ENCODE assay signal across 8 mouse cellular contexts in genomic region chr1:128243627-128243995, GRCm38 (mm10). TPM values are rescaled to one million over a fixed set of nuclear protein-coding genes. Genes with fewer than 3 reads are reported as not detected.
DNase-seq lines count a peak whose midpoint lies in the region; ATAC-seq and TF ChIP-seq lines count a peak whose summit lies in the region.

TSS of gene Ubxn4 (plus strand) at chr1:128243964.

- intact Hi-C loops in heart, adult 2 months (cut with DNase I) = loop anchor here (5.0 kb wide), 2 partner anchors 141 to 466 kb away; partner anchors contain the start of genes R3hdm1 and Zranb3

- no peak for TF ChIP-seq EP300 in heart, adult 2 months (IDR thresholded peaks at IDR 0.05; ENCODE audit: insufficient read depth, low read depth, low read length)

- no peaks in the 10 kb centered on the region for H3K27me3 ChIP-seq in heart, adult 2 months (ENCODE audit: control insufficient read depth, insufficient read depth, low read length)
- no peaks in the 10 kb centered on the region for H3K27me3 ChIP-seq in G1E (ENCODE audit: insufficient read depth, low read length)
- H3K27me3 ChIP-seq in forebrain, embryonic 13.5 days = no peaks in the 10 kb centered on the region
- no peaks in the 10 kb centered on the region for H3K27me3 ChIP-seq in hindbrain, embryonic 10.5 days (ENCODE audit: insufficient read depth, poor library complexity, severe bottlenecking)
- H3K27me3 ChIP-seq in limb, embryonic 14.5 days (ENCODE audit: control insufficient read depth, insufficient read depth, low read length) = no peaks in the 10 kb centered on the region
- H3K27me3 ChIP-seq in small intestine, adult 2 months (ENCODE audit: control insufficient read depth, insufficient read depth, low read length) = no peaks in the 10 kb centered on the region

- ATAC-seq in G1E (ENCODE audit: extremely low read depth, insufficient number of reproducible peaks, low FRiP score, poor library complexity, severe bottlenecking) = no peak
- ATAC-seq in forebrain, embryonic 13.5 days = peak; percentile 59
- 0 out of 2 replicates have a peak, but pooled peaks have one; percentile 12 for ATAC-seq in limb, embryonic 14.5 days (ENCODE audit: low FRiP score, low read depth)

- DNase-seq in heart, adult 2 months = no peak
- no peak for DNase-seq in heart, adult 9 months (ENCODE audit: low spot score in 2 of 2)
- no peak for DNase-seq in G1E (ENCODE audit: low spot score)
- no peak for DNase-seq in hindbrain, embryonic 10.5 days (ENCODE audit: low spot score)
- no peak for DNase-seq in limb, embryonic 14.5 days (ENCODE audit: low spot score)
- no peak for DNase-seq in retina, postnatal 1 day

- H3K4me2 ChIP-seq in forebrain, embryonic 13.5 days = peak within 1 kb of the TSS; percentile 95
- peak within 1 kb of the TSS; percentile 76 for H3K4me2 ChIP-seq in limb, embryonic 14.5 days (replicated peaks; ENCODE audit: low read depth, low read length, severe bottlenecking)

- peak within 1 kb of the TSS; percentile 94 for H3K27ac ChIP-seq in heart, adult 2 months
- H3K27ac ChIP-seq in forebrain, embryonic 13.5 days = peak within 1 kb of the TSS; percentile 88
- peak within 1 kb of the TSS; percentile 95 for H3K27ac ChIP-seq in hindbrain, embryonic 10.5 days
- H3K27ac ChIP-seq in limb, embryonic 14.5 days (replicated peaks; ENCODE audit: low read depth, low read length) = peak within 1 kb of the TSS; percentile 89
- H3K27ac ChIP-seq in small intestine, adult 2 months (ENCODE audit: insufficient read depth, low read depth, low read length) = peak within 1 kb of the TSS; percentile 87

- TF ChIP-seq CTCF in heart, adult 2 months (IDR thresholded peaks at IDR 0.05) = no peak
- TF ChIP-seq CTCF in G1E (IDR thresholded peaks at IDR 0.05; ENCODE audit: low read depth, low read length) = no peak
- no peak for TF ChIP-seq CTCF in small intestine, adult 2 months (IDR thresholded peaks at IDR 0.05; ENCODE audit: extremely low read depth, insufficient read length, insufficient replicate concordance, low read depth, low read length)

- no peaks in the 10 kb centered on the region for H3K4me1 ChIP-seq in heart, adult 2 months (ENCODE audit: control insufficient read depth, insufficient read depth, low read length)
- peaks cover 26% of the 10 kb centered on the region for H3K4me1 ChIP-seq in G1E (ENCODE audit: insufficient read depth, low read depth, low read length)
- H3K4me1 ChIP-seq in forebrain, embryonic 13.5 days = peaks cover 16% of the 10 kb centered on the region
- peaks cover 23% of the 10 kb centered on the region for H3K4me1 ChIP-seq in hindbrain, embryonic 10.5 days (replicated peaks)
- H3K4me1 ChIP-seq in limb, embryonic 14.5 days (ENCODE audit: control insufficient read depth, insufficient read depth, low read length) = 0 out of 2 replicates have a peak, but pooled peaks cover 8% of the 10 kb centered on the region
- no peaks in the 10 kb centered on the region for H3K4me1 ChIP-seq in small intestine, adult 2 months (ENCODE audit: control insufficient read depth, insufficient read depth, insufficient read length, low read length)

- 7% methylated on average over 10 of the region's 10 CpGs for WGBS in heart, adult 2 months
- 7% methylated on average over 10 of the region's 10 CpGs for WGBS in forebrain, embryonic 13.5 days
- WGBS in hindbrain, embryonic 10.5 days = 12% methylated on average over 10 of the region's 10 CpGs
- WGBS in limb, embryonic 14.5 days = 10% methylated on average over 10 of the region's 10 CpGs
- 7% methylated on average over 10 of the region's 10 CpGs for WGBS in small intestine, adult 2 months

- H3K36me3 ChIP-seq in heart, adult 2 months (ENCODE audit: control insufficient read depth, insufficient read depth, low read length) = no peaks in the 10 kb centered on the region
- H3K36me3 ChIP-seq in G1E (replicated peaks) = peaks cover 19% of the 10 kb centered on the region
- peaks cover 8% of the 10 kb centered on the region; the same call in 1 of the 2 replicates for H3K36me3 ChIP-seq in forebrain, embryonic 13.5 days (ENCODE audit: poor library complexity, severe bottlenecking)
- peaks cover 12% of the 10 kb centered on the region; the same call in 1 of the 2 replicates for H3K36me3 ChIP-seq in hindbrain, embryonic 10.5 days
- H3K36me3 ChIP-seq in limb, embryonic 14.5 days (ENCODE audit: control insufficient read depth, insufficient read depth, low read length) = peaks cover 6% of the 10 kb centered on the region
- H3K36me3 ChIP-seq in small intestine, adult 2 months (ENCODE audit: control insufficient read depth, insufficient read depth, low read length) = peaks cover 1% of the 10 kb centered on the region; the same call in 1 of the 2 replicates

- no peak for TF ChIP-seq POLR2A in heart, adult 2 months (IDR thresholded peaks at IDR 0.05; ENCODE audit: insufficient read depth, low read depth, low read length)
- no peak for TF ChIP-seq POLR2A in limb, embryonic 14.5 days (IDR thresholded peaks at IDR 0.05; ENCODE audit: borderline replicate concordance, extremely low read depth, insufficient read depth, insufficient read length)
- no peak for TF ChIP-seq POLR2A in small intestine, adult 2 months (IDR thresholded peaks at IDR 0.05; ENCODE audit: low read depth, low read length)

- no peaks in the 10 kb centered on the region for H3K9me3 ChIP-seq in G1E (replicated peaks)
- H3K9me3 ChIP-seq in forebrain, embryonic 13.5 days (replicated peaks) = no peaks in the 10 kb centered on the region
- no peaks in the 10 kb centered on the region for H3K9me3 ChIP-seq in hindbrain, embryonic 10.5 days
- no peaks in the 10 kb centered on the region for H3K9me3 ChIP-seq in limb, embryonic 14.5 days (ENCODE audit: control insufficient read depth, low read length)

- H3K79me2 ChIP-seq in heart, adult 2 months (replicated peaks; ENCODE audit: control insufficient read depth, insufficient read depth, low read length) = peaks cover 2% of the 10 kb centered on the region

- H3K4me3 ChIP-seq in heart, adult 2 months = peak within 1 kb of the TSS; percentile 99
- peak within 1 kb of the TSS; percentile 84 for H3K4me3 ChIP-seq in G1E (ENCODE audit: low read depth, low read length)
- peak within 1 kb of the TSS; percentile 81 for H3K4me3 ChIP-seq in forebrain, embryonic 13.5 days
- peak within 1 kb of the TSS; percentile 87 for H3K4me3 ChIP-seq in hindbrain, embryonic 10.5 days
- peak within 1 kb of the TSS; percentile 83 for H3K4me3 ChIP-seq in limb, embryonic 14.5 days (replicated peaks; ENCODE audit: low read length)
- peak within 1 kb of the TSS; percentile 86 for H3K4me3 ChIP-seq in small intestine, adult 2 months (ENCODE audit: low read depth, low read length)

- peak within 1 kb of the TSS; percentile 77 for H3K9ac ChIP-seq in heart, adult 2 months (ENCODE audit: low read depth, low read length)
- peak within 1 kb of the TSS; percentile 82 for H3K9ac ChIP-seq in forebrain, embryonic 13.5 days
- peak within 1 kb of the TSS; percentile 89 for H3K9ac ChIP-seq in limb, embryonic 14.5 days (ENCODE audit: low read depth, low read length, severe bottlenecking)

RNA-seq across cellular contexts. Expression of gene Ubxn4, which starts in this region (rescaled TPM):
- 10 to 100 TPM; 38.0 to 40.4 TPM for total RNA-seq in heart, adult 2 months (2021)
- polyA plus RNA-seq in heart, adult 2 months (2012; rRNA removed) = 12.4 and 18.7 TPM in 2 replicates
- total RNA-seq in G1E (2014; fragmentation: Nextera tagmentation) (153 and 164 TPM in 2 replicates), G1E (2017) (152 and 163 TPM in 2 replicates)
- 33.5 and 33.9 TPM in 2 replicates for polyA plus RNA-seq in G1E (2012)
- polyA plus RNA-seq in forebrain, embryonic 13.5 days (2015; fragmentation: Nextera tagmentation; extraction: Ambion mirVana) = 73.6 and 81.0 TPM in 2 replicates
- 57.8 and 58.4 TPM in 2 replicates for polyA plus RNA-seq in hindbrain, embryonic 10.5 days (2016; fragmentation: Nextera tagmentation; extraction: Ambion mirVana)
- polyA plus RNA-seq in limb, embryonic 14.5 days (2012; rRNA removed) = 42.9 and 46.5 TPM in 2 replicates
- polyA plus RNA-seq in limb, embryonic 14.5 days (2014; fragmentation: Nextera tagmentation; extraction: Ambion mirVana) = 64.0 and 75.5 TPM in 2 replicates
- polyA plus RNA-seq in small intestine, adult 2 months (2012; rRNA removed) = 10.5 and 14.8 TPM in 2 replicates
